In genomic region chr6:38252766-38253735, GRCm38 (mm10) we compare ENCODE assay signal across 8 mouse cellular contexts. TPM values are rescaled to one million over a fixed set of nuclear protein-coding genes. Genes with fewer than 3 reads are reported as not detected.
A peak's percentile ranks its signal among the peaks of the same experiment; 100 is the strongest.
DNase-seq lines count a peak whose midpoint lies in the region; ATAC-seq and TF ChIP-seq lines count a peak whose summit lies in the region.

No protein-coding gene starts in this region.

- ATAC-seq in lung, postnatal 0 days: no peak

- 11% methylated on average over 19 of the region's 19 CpGs for WGBS in hindbrain, embryonic 10.5 days
- WGBS in lung, postnatal 0 days: 8% methylated on average over 19 of the region's 19 CpGs

- peak overlapping the region; percentile 67 for H3K4me3 ChIP-seq in brown adipose tissue, adult 24 weeks (ENCODE audit: insufficient read depth, low read depth, low read length)
- H3K4me3 ChIP-seq in hindbrain, embryonic 10.5 days: peak overlapping the region; percentile 75
- H3K4me3 ChIP-seq in lung, postnatal 0 days (ENCODE audit: low read depth, low read length): peak overlapping the region; percentile 68

- no peak for TF ChIP-seq CTCF in lung, postnatal 0 days (IDR thresholded peaks at IDR 0.05)

- H3K4me1 ChIP-seq in brown adipose tissue, adult 24 weeks (ENCODE audit: control insufficient read depth, insufficient read depth, insufficient read length, low read length): peaks cover 2% of the 10 kb centered on the region; the same call in 1 of the 2 replicates
- peaks cover 42% of the 10 kb centered on the region for H3K4me1 ChIP-seq in hindbrain, embryonic 10.5 days (replicated peaks)
- H3K4me1 ChIP-seq in lung, postnatal 0 days (ENCODE audit: insufficient read depth, low read depth, low read length): 0 out of 2 replicates have a peak, but pooled peaks cover 3% of the 10 kb centered on the region

- H3K36me3 ChIP-seq in hindbrain, embryonic 10.5 days: no peaks in the 10 kb centered on the region
- no peaks in the 10 kb centered on the region for H3K36me3 ChIP-seq in lung, postnatal 0 days (ENCODE audit: insufficient read depth, low read length)

- no peak overlapping the region for H3K27ac ChIP-seq in brown adipose tissue, adult 24 weeks (replicated peaks; ENCODE audit: low read depth, low read length)
- H3K27ac ChIP-seq in hindbrain, embryonic 10.5 days: peak overlapping the region; percentile 98
- no peak overlapping the region for H3K27ac ChIP-seq in lung, postnatal 0 days (ENCODE audit: low read length)

- peak overlapping the region; percentile 100 for H3K4me2 ChIP-seq in lung, postnatal 0 days (replicated peaks; ENCODE audit: low read depth, low read length)

- TF ChIP-seq EP300 in lung, postnatal 0 days (IDR thresholded peaks at IDR 0.05): peak; percentile 47; the same call in 1 of the 2 replicates

- H3K9me3 ChIP-seq in hindbrain, embryonic 10.5 days: no peaks in the 10 kb centered on the region
- H3K9me3 ChIP-seq in lung, postnatal 0 days (ENCODE audit: low read length): no peaks in the 10 kb centered on the region

- H3K27me3 ChIP-seq in hindbrain, embryonic 10.5 days (ENCODE audit: insufficient read depth, poor library complexity, severe bottlenecking): peaks cover 6% of the 10 kb centered on the region; the same call in 1 of the 2 replicates
- H3K27me3 ChIP-seq in lung, postnatal 0 days (replicated peaks; ENCODE audit: insufficient read depth, low read length): no peaks in the 10 kb centered on the region

- DNase-seq in layer of hippocampus, postnatal 10 days (ENCODE audit: low spot score in 2 of 2): peak; percentile 23 to 43
- DNase-seq in layer of hippocampus, adult 9-10 months (ENCODE audit: low spot score): no peak
- peak; percentile 56 for DNase-seq in hindbrain, embryonic 10.5 days (ENCODE audit: low spot score)
- peak; percentile 43 for DNase-seq in lung, postnatal 0 days (ENCODE audit: low spot score)
- no peak for DNase-seq in frontal cortex, postnatal 14 days (ENCODE audit: low spot score in 2 of 2)
- no peak for DNase-seq in gastrocnemius, postnatal 36 days
- DNase-seq in left cerebral cortex, adult 9 months (ENCODE audit: low spot score in 2 of 2): no peak

- intact Hi-C loops in gastrocnemius, postnatal 36 days (cut with DNase I): loop anchor here (5.0 kb wide), 1 partner anchor 91 kb away; no protein-coding TSS in a partner anchor

- peak overlapping the region; percentile 48 for H3K9ac ChIP-seq in lung, postnatal 0 days (replicated peaks; ENCODE audit: low read depth)

RNA-seq across cellular contexts. Expression of gene D630045J12Rik, which starts 0.8 kb away (rescaled TPM):
- total RNA-seq in layer of hippocampus, postnatal 10 days (2021): 10 to 100 TPM; 40.9 to 41.7 TPM
- 0.13 and 0.24 TPM in 2 replicates for polyA plus RNA-seq in brown adipose tissue, adult 24 weeks (2012; ENCODE audit: insufficient read depth, insufficient read length, missing spikeins)
- 6.9 and 8.4 TPM in 2 replicates for polyA plus RNA-seq in hindbrain, embryonic 10.5 days (2016; fragmentation: Nextera tagmentation; extraction: Ambion mirVana)
- 1.2 and 1.3 TPM in 2 replicates for polyA plus RNA-seq in lung, postnatal 0 days (2015; fragmentation: Nextera tagmentation; extraction: Ambion mirVana)
- total RNA-seq in gastrocnemius, postnatal 36 days (2021): under 1 TPM; 0.38 to 0.39 TPM

RNA-seq across cellular contexts. Expression of gene Zc3hav1l, which starts 46.0 kb away (rescaled TPM):
- total RNA-seq in layer of hippocampus, postnatal 10 days (2021): 1 to 10 TPM; 3.6 to 4.1 TPM
- 0.28 and 0.63 TPM in 2 replicates for polyA plus RNA-seq in brown adipose tissue, adult 24 weeks (2012; ENCODE audit: insufficient read depth, insufficient read length, missing spikeins)
- polyA plus RNA-seq in hindbrain, embryonic 10.5 days (2016; fragmentation: Nextera tagmentation; extraction: Ambion mirVana): 13.0 and 15.2 TPM in 2 replicates
- 2.1 and 2.6 TPM in 2 replicates for polyA plus RNA-seq in lung, postnatal 0 days (2015; fragmentation: Nextera tagmentation; extraction: Ambion mirVana)
- under 1 TPM; 0.49 to 0.59 TPM for total RNA-seq in gastrocnemius, postnatal 36 days (2021)

Comparison
In these comparisons a context has a peak if more than half of its experiments do, and no peak if none do; other contexts are left out.
1. DNase-seq: peak in layer of hippocampus, postnatal 10 days (2 of 2), hindbrain, embryonic 10.5 days (single experiment) and lung, postnatal 0 days (single experiment); none in layer of hippocampus, adult 9-10 months (single experiment), frontal cortex, postnatal 14 days (0 of 2), gastrocnemius, postnatal 36 days (0 of 2) and left cerebral cortex, adult 9 months (0 of 2).
2. Peak in every context shown above with its lines, with median percentiles within 50 percentile points of each other: H3K4me3 ChIP-seq.